7 mouse cellular contexts compared by ENCODE assay signal in genomic region chr8:126583534-126583933, GRCm38 (mm10). TPM values are rescaled to one million over a fixed set of nuclear protein-coding genes. Genes with fewer than 3 reads are reported as not detected.
DNase-seq lines count a peak whose midpoint lies in the region; ATAC-seq and TF ChIP-seq lines count a peak whose summit lies in the region.

No protein-coding gene starts in this region.

- H3K27me3 ChIP-seq in G1E (ENCODE audit: insufficient read depth, low read length): no peaks in the 10 kb centered on the region
- no peaks in the 10 kb centered on the region for H3K27me3 ChIP-seq in forebrain, postnatal 0 days (ENCODE audit: insufficient read depth, low read length)
- H3K27me3 ChIP-seq in intestine, postnatal 0 days (replicated peaks; ENCODE audit: control insufficient read depth, insufficient read depth, low read length): no peaks in the 10 kb centered on the region
- H3K27me3 ChIP-seq in liver, postnatal 0 days (ENCODE audit: insufficient read depth, low read length): no peaks in the 10 kb centered on the region
- no peaks in the 10 kb centered on the region for H3K27me3 ChIP-seq in splenic B cell, adult 2 months (ENCODE audit: control insufficient read depth, insufficient read depth, low read length, poor library complexity, severe bottlenecking)

- peak overlapping the region; percentile 85 for H3K27ac ChIP-seq in forebrain, postnatal 0 days (ENCODE audit: low read depth, low read length)
- H3K27ac ChIP-seq in intestine, postnatal 0 days (ENCODE audit: low read depth, low read length): peak overlapping the region; percentile 93
- H3K27ac ChIP-seq in liver, postnatal 0 days (ENCODE audit: low read depth): peak overlapping the region; percentile 95

- H3K36me3 ChIP-seq in G1E (replicated peaks): peaks cover 57% of the 10 kb centered on the region
- H3K36me3 ChIP-seq in forebrain, postnatal 0 days (ENCODE audit: insufficient read depth): no peaks in the 10 kb centered on the region; the same call in 1 of the 2 replicates
- peaks cover 8% of the 10 kb centered on the region for H3K36me3 ChIP-seq in intestine, postnatal 0 days (ENCODE audit: control insufficient read depth, insufficient read depth)
- H3K36me3 ChIP-seq in liver, postnatal 0 days (replicated peaks; ENCODE audit: insufficient read depth, low read length): peaks cover 18% of the 10 kb centered on the region
- no peaks in the 10 kb centered on the region for H3K36me3 ChIP-seq in splenic B cell, adult 2 months (ENCODE audit: control insufficient read depth, insufficient read depth, low read length, poor library complexity, severe bottlenecking)

- H3K4me3 ChIP-seq in G1E (ENCODE audit: low read depth, low read length): peak overlapping the region; percentile 72; the same call in 1 of the 2 replicates
- peak overlapping the region; percentile 50 for H3K4me3 ChIP-seq in forebrain, postnatal 0 days (ENCODE audit: low read depth, low read length)
- peak overlapping the region; percentile 41; the same call in 1 of the 2 replicates for H3K4me3 ChIP-seq in intestine, postnatal 0 days (ENCODE audit: low read depth, low read length)
- peak overlapping the region; percentile 54 for H3K4me3 ChIP-seq in liver, postnatal 0 days (ENCODE audit: low read depth, low read length)

- no peak for ATAC-seq in G1E (ENCODE audit: extremely low read depth, insufficient number of reproducible peaks, low FRiP score, poor library complexity, severe bottlenecking)
- no peak; the same call in 1 of the 2 replicates for ATAC-seq in forebrain, postnatal 0 days
- peak; percentile 58 for ATAC-seq in intestine, postnatal 0 days
- peak; percentile 68 for ATAC-seq in liver, postnatal 0 days

- peaks cover 6% of the 10 kb centered on the region for H3K9me3 ChIP-seq in G1E (replicated peaks)
- no peaks in the 10 kb centered on the region for H3K9me3 ChIP-seq in forebrain, postnatal 0 days (ENCODE audit: low read length)
- H3K9me3 ChIP-seq in intestine, postnatal 0 days (ENCODE audit: control insufficient read depth): no peaks in the 10 kb centered on the region
- H3K9me3 ChIP-seq in liver, postnatal 0 days (ENCODE audit: low read length): no peaks in the 10 kb centered on the region

- H3K4me1 ChIP-seq in G1E (ENCODE audit: insufficient read depth, low read depth, low read length): peaks cover 49% of the 10 kb centered on the region
- peaks cover 17% of the 10 kb centered on the region; the same call in 1 of the 2 replicates for H3K4me1 ChIP-seq in forebrain, postnatal 0 days (ENCODE audit: insufficient read depth)
- peaks cover 4% of the 10 kb centered on the region; the same call in 1 of the 2 replicates for H3K4me1 ChIP-seq in intestine, postnatal 0 days (replicated peaks; ENCODE audit: control insufficient read depth, insufficient read depth, low read length)
- H3K4me1 ChIP-seq in liver, postnatal 0 days (ENCODE audit: insufficient read depth): peaks cover 49% of the 10 kb centered on the region

- TF ChIP-seq CTCF in G1E (IDR thresholded peaks at IDR 0.05; ENCODE audit: low read depth, low read length): no peak
- TF ChIP-seq CTCF in forebrain, postnatal 0 days (IDR thresholded peaks at IDR 0.05; ENCODE audit: low read depth): no peak
- TF ChIP-seq CTCF in intestine, postnatal 0 days (IDR thresholded peaks at IDR 0.05; ENCODE audit: low read depth): no peak
- TF ChIP-seq CTCF in liver, postnatal 0 days (IDR thresholded peaks at IDR 0.05; ENCODE audit: low read depth): no peak

- 4% methylated on average over 13 of the region's 13 CpGs for WGBS in forebrain, postnatal 0 days
- WGBS in intestine, postnatal 0 days: 8% methylated on average over 13 of the region's 13 CpGs
- WGBS in liver, postnatal 0 days (ENCODE audit: insufficient replicate concordance): 9% methylated on average over 13 of the region's 13 CpGs

- H3K9ac ChIP-seq in forebrain, postnatal 0 days: peak overlapping the region; percentile 65
- no peak overlapping the region for H3K9ac ChIP-seq in intestine, postnatal 0 days (ENCODE audit: low read depth, low read length)
- H3K9ac ChIP-seq in liver, postnatal 0 days (replicated peaks): peak overlapping the region; percentile 80; the same call in 1 of the 2 replicates

- peak overlapping the region; percentile 94 for H3K4me2 ChIP-seq in forebrain, postnatal 0 days (ENCODE audit: low read depth)
- peak overlapping the region; percentile 93 for H3K4me2 ChIP-seq in intestine, postnatal 0 days (replicated peaks; ENCODE audit: low read depth)
- H3K4me2 ChIP-seq in liver, postnatal 0 days (ENCODE audit: low read depth, low read length): peak overlapping the region; percentile 90

- TF ChIP-seq EP300 in liver, postnatal 0 days (IDR thresholded peaks at IDR 0.05; ENCODE audit: low read depth): no peak; the same call in 1 of the 2 replicates

- no peak for DNase-seq in G1E (ENCODE audit: low spot score)
- DNase-seq in adrenal gland, postnatal 36 days: peak; percentile 38 to 49
- DNase-seq in forebrain, postnatal 0 days: no peak
- DNase-seq in liver, postnatal 0 days: peak; percentile 61
- DNase-seq in splenic B cell, adult 2 months (ENCODE audit: low read depth, low spot score): peak; percentile 38
- DNase-seq in spleen, postnatal 14 days (ENCODE audit: low spot score in 2 of 2): no peak

RNA-seq across cellular contexts. Expression of gene Irf2bp2, which starts 10.3 kb away (rescaled TPM):
- total RNA-seq in G1E (2014; fragmentation: Nextera tagmentation): 231 and 246 TPM in 2 replicates
- total RNA-seq in G1E (2017): 78.9 and 81.3 TPM in 2 replicates
- polyA plus RNA-seq in G1E (2012): 101 and 106 TPM in 2 replicates
- total RNA-seq in adrenal gland, postnatal 36 days (2021): 100 to 1,000 TPM in 1 of 2 experiments, 10 to 100 TPM in 1; 89.7 to 114 TPM
- 62.3 and 88.6 TPM in 2 replicates for total RNA-seq in forebrain, postnatal 0 days (2014; rRNA removed)
- polyA plus RNA-seq in forebrain, postnatal 0 days (2015; fragmentation: Nextera tagmentation; extraction: Ambion mirVana): 6.8 and 8.4 TPM in 2 replicates
- polyA plus RNA-seq in intestine, postnatal 0 days (2015; fragmentation: Nextera tagmentation; extraction: Ambion mirVana): 13.3 and 14.9 TPM in 2 replicates
- 5.0 and 6.2 TPM in 2 replicates for polyA plus RNA-seq in liver, postnatal 0 days (2015; fragmentation: Nextera tagmentation; extraction: Ambion mirVana)

Comparison
In these comparisons a context has a peak if more than half of its experiments do, and no peak if none do; other contexts are left out.
1. ATAC-seq: peak in intestine, postnatal 0 days (single experiment) and liver, postnatal 0 days (single experiment); none in G1E (single experiment) and forebrain, postnatal 0 days (single experiment).
2. DNase-seq: peak in adrenal gland, postnatal 36 days (2 of 2), liver, postnatal 0 days (single experiment) and splenic B cell, adult 2 months (single experiment); none in G1E (single experiment), forebrain, postnatal 0 days (single experiment) and spleen, postnatal 14 days (0 of 2).
3. Peak in every context shown above with its lines, with median percentiles within 50 percentile points of each other: H3K4me3 ChIP-seq, H3K27ac ChIP-seq and H3K4me2 ChIP-seq.